Mouse (Mus musculus): ENCODE results near the gene Tmem206. TPM values are rescaled to one million over a fixed set of nuclear protein-coding genes. Genes with fewer than 3 reads are reported as not detected.

The Tmem206 gene
- polyA plus RNA-seq, 1 experiment from 2014 or later: 36.3 TPM

DNA sequence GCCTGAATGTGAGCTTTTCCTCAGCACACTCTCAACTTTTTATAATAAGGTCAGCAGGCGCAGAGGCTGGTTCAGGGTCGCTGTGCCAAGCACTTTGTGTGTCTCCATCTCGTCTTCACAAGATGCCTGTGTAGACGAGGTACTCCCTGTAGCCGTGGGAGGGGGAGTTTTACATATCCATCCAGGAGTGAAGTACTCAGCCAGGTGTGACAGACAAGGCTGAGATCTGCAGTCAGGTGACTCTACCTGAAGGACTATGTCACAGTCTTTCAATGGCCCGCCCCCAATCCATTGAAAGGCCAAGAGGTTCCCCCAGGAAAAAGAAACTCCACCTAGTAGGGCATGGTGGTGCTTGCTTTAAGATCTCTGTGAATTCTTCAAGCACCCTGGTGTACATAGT is 12.6 kb upstream of the Tmem206 start:
- WGBS: 75% methylated on average over 6 of the region's 6 CpGs
- H3K27me3 ChIP-seq: no peaks in the 10 kb centered on the region
- H3K9me3 ChIP-seq: no peaks in the 10 kb centered on the region
- peak overlapping the region; percentile 52 for H3K4me2 ChIP-seq
- ATAC-seq (ENCODE audit: low read depth): no peak
- H3K4me1 ChIP-seq (replicated peaks): peaks cover 15% of the 10 kb centered on the region
- peak overlapping the region; percentile 44; the same call in 1 of the 2 replicates for H3K4me3 ChIP-seq
- H3K9ac ChIP-seq: no peak overlapping the region
- H3K36me3 ChIP-seq: peaks cover 6% of the 10 kb centered on the region
- H3K27ac ChIP-seq (replicated peaks): no peak overlapping the region

DNA sequence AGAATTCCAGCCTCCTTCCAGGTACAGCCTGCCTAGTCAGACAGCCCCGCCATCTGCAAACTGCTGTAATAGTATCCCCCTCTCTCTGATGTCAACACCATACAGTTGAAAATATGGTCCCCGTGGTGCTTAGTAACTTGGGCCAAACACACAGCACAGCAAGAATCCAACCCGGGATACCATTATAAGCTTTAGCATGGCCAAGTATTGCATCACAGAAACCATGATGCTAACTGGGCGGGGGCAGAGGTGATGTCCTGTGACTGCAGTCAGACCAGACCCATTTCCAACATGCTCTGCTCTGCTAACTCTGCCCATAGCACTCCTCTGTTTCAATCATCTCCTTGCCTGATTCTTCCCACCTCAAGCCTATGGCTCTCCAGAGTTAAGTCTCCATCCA is 11.8 kb upstream of the Tmem206 start:
- no peak overlapping the region for H3K9ac ChIP-seq
- peaks cover 4% of the 10 kb centered on the region; the same call in 1 of the 2 replicates for H3K36me3 ChIP-seq
- H3K27me3 ChIP-seq: no peaks in the 10 kb centered on the region
- H3K4me1 ChIP-seq (replicated peaks): peaks cover 15% of the 10 kb centered on the region
- H3K4me2 ChIP-seq: no peak overlapping the region
- no peak for ATAC-seq (ENCODE audit: low read depth)
- H3K9me3 ChIP-seq: no peaks in the 10 kb centered on the region
- 89% methylated on average over 4 of the region's 4 CpGs for WGBS
- H3K27ac ChIP-seq (replicated peaks): no peak overlapping the region
- H3K4me3 ChIP-seq: no peak overlapping the region

DNA sequence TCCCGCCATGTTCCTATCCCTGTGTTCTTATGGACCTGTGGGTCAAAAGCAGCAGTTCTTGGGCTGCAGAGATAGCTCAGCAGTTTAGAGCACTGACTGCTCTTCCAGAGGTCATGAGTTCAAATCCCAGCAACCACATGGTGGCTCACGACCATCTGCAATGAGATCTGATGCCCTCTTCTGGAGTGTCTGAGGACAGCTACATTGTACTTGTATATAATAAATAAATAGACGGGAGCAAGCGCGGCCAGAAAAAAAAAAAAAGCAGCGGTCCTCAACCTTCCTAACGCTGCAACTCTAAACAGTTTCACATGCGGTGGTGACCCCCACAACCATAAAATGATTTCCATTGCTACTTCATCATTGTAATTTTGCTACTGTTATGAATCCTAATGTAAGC is 8.9 kb upstream of the Tmem206 start:
- ATAC-seq (ENCODE audit: low read depth): no peak
- no peaks in the 10 kb centered on the region for H3K27me3 ChIP-seq
- WGBS: 84% methylated on average over 8 of the region's 8 CpGs
- H3K4me2 ChIP-seq: peak overlapping the region; percentile 76
- no peaks in the 10 kb centered on the region for H3K36me3 ChIP-seq
- peak overlapping the region; percentile 90 for H3K9ac ChIP-seq
- H3K27ac ChIP-seq (replicated peaks): no peak overlapping the region
- H3K4me3 ChIP-seq: peak overlapping the region; percentile 67; the same call in 1 of the 2 replicates
- H3K4me1 ChIP-seq (replicated peaks): peaks cover 15% of the 10 kb centered on the region
- H3K9me3 ChIP-seq: no peaks in the 10 kb centered on the region

DNA sequence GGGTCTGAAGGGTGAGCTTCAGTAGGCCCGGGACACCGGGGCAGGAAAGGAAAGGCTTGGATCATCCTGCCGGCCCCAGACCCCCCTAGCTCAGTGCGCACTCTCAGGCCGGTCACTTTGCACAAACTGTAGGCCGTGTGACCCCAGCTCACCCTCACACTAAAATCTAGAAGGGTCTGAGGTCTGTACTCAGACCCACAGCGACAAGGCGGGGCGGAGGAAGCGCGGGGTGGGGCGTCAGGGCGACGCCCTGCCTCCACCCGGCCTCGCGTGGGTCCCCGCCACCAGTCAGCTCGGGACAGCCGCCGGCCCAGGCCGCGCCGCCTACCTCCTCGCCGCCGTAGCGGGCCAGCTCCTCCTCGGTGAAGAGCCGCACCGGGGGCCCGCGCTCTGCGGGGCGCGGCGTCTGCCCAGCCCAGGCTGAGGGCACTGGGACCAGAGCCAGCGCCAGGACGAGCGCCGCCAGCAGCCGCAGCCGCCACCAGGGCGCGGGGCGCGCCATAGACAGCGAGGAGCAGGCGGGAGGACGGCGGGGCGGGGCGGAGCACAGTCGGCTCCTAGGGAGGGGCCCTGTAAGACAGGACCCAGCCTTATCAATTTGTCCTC is 8.0 kb upstream of the Tmem206 start, which contains the start of gene Nenf:
Gene Nenf, minus strand, starts transcription at position 604 of the 606 bp plus-strand sequence.
- no peaks in the 10 kb centered on the region for H3K36me3 ChIP-seq
- H3K4me3 ChIP-seq: peak within 1 kb of the TSS; percentile 67
- ATAC-seq (ENCODE audit: low read depth): peak; percentile 92
- no peaks in the 10 kb centered on the region for H3K9me3 ChIP-seq
- no peaks in the 10 kb centered on the region for H3K27me3 ChIP-seq
- 1% methylated on average over 45 of the region's 54 CpGs for WGBS
- H3K9ac ChIP-seq: peak within 1 kb of the TSS; percentile 90
- H3K4me2 ChIP-seq: peak within 1 kb of the TSS; percentile 76
- peak within 1 kb of the TSS; percentile 75 for H3K27ac ChIP-seq (replicated peaks)
- peaks cover 13% of the 10 kb centered on the region for H3K4me1 ChIP-seq (replicated peaks)

DNA sequence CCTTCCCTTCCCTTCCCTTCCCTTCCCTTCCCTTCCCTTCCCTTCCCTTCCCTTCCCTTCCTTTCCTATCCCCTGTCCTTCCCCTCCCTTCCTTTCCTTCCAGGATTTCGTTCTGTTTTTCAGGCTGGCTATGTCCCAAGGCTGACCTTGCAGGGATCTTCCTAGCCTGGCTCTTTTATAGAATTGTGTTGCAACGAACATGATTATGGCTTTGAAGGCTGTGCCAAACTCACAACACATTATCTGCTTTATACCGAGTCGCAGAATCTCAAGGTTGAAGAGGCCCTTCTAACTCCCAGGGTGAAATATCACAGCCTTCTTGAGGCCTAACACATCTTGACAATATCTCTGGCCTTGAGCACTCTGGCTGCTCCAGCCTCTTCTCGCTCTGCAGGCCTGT is 7.0 kb upstream of the Tmem206 start:
- H3K4me3 ChIP-seq: no peak overlapping the region
- H3K27me3 ChIP-seq: no peaks in the 10 kb centered on the region
- 86% methylated on average over 5 of the region's 5 CpGs for WGBS

DNA sequence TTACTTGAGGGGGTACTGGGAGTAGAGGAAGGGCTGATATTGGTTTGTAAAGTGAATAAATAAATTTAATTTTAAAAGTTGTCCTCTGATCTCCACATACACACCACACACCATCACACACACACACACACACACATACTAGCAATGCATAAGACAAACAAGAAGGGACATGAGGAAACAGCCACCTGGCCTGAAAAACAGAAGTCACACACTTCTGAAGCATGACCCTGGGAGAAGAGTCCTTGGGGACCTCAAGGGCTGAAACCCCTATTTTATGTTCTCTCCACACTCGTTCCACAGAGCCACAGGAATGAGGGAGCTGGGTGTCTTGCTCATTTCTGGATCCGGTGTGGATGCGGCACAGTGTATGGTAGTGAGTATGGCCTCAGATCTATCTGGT is 2.3 kb upstream of the Tmem206 start:
- ATAC-seq (ENCODE audit: low read depth): no peak
- H3K9me3 ChIP-seq: no peaks in the 10 kb centered on the region
- no peak overlapping the region for H3K9ac ChIP-seq
- WGBS: 82% methylated on average over 3 of the region's 3 CpGs
- H3K27me3 ChIP-seq: no peaks in the 10 kb centered on the region
- H3K36me3 ChIP-seq: 0 out of 2 replicates have a peak, but pooled peaks cover 3% of the 10 kb centered on the region
- no peak overlapping the region for H3K4me2 ChIP-seq
- H3K4me1 ChIP-seq (replicated peaks): peaks cover 26% of the 10 kb centered on the region
- no peak overlapping the region for H3K27ac ChIP-seq (replicated peaks)
- H3K4me3 ChIP-seq: no peak overlapping the region

More for the DNA sequence above, 7.0 kb upstream of the Tmem206 start:
- no peak for ATAC-seq (ENCODE audit: low read depth)
- no peaks in the 10 kb centered on the region for H3K36me3 ChIP-seq
- H3K4me1 ChIP-seq (replicated peaks): peaks cover 8% of the 10 kb centered on the region
- no peak overlapping the region for H3K27ac ChIP-seq (replicated peaks)
- no peak overlapping the region for H3K9ac ChIP-seq
- no peaks in the 10 kb centered on the region for H3K9me3 ChIP-seq
- no peak overlapping the region for H3K4me2 ChIP-seq

DNA sequence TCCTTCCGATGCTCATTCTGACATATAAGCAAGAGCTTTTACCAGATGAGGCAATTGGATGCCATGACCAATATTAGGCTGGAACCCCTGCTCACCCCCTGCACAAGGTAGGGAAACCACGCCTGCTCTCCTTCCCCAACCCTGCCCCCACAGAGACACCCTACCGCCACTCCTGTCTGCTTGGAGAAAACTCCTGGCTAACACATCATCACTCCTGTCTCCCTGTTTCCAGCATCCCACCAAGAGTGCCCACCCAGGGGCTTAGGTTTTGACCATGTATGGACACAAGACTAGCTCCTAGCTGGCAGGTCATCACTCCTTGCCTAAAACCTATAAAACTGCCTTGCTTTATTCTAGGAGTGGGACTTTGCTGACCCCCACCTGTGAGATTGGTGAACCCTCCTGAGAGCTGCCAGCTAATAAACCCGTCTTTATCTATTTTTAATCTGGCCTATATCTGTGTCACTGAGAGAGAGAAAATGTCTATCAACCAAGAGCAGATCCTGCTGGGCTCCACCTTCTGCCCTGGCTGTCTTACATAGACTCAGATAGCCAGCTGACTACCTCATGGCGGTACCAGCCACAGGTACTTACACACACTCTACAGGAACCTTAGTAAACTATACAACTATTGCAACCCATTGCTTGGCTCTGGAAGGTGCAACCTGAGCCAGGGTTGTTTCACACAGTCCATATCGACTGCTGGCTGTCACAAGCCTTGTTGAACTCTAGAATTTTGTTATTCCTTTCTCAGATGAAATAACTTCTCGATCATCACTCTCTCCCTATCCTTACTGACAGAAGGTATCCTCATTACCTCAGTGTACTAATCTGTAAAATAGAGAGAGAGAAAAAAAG is 750 bp upstream of the Tmem206 start:
- Histone ChIP-seq H3K36me3 (0 out of 2 replicates have a peak, but pooled peaks cover 8% of the 10 kb centered on the region), H3K4me1 (replicated peaks) (peaks cover 32% of the 10 kb centered on the region), H3K27ac (replicated peaks) (peak overlapping the region; percentile 81), H3K9ac (no peak overlapping the region), H3K4me3 (peak overlapping the region; percentile 77; the same call in 1 of the 2 replicates), H3K27me3 (no peaks in the 10 kb centered on the region), H3K4me2 (peak overlapping the region; percentile 69), H3K9me3 (no peaks in the 10 kb centered on the region)
- peak; percentile 26 for ATAC-seq (ENCODE audit: low read depth)
- 85% methylated on average over 7 of the region's 7 CpGs for WGBS

DNA sequence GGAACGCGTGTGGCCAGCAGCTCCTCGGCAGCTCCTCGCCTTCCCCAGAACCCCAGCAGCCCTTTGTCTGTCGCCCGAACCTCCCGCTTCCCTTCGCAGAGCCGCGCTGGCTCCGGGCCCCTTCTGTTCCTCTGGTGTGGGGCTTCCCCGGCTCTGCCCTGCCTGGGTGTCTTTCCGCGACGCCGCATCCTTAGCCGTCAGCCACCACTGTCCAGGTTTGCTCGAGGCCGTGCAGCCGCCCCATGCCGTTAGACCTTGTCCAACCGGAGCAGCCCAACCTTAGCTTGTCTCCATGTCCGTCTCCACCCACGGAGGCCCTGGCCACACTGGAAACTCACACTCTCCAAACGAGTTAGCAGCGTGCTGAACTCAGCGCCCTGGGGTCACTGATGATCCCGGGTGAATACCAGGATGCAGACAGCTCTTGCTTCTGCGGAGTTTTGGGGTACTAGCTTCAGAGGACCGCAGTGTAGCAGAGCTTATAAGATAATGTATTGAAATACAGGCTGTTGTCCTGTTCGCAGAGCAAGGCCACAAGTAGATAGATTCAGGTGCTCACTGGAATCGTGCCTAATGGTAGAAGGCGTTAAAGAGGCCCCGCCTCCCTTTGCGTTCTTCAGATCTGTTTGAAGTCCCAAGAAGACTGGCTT is 646 bp downstream of the Tmem206 start:
- Histone ChIP-seq H3K4me2 (peak overlapping the region; percentile 69), H3K36me3 (peaks cover 16% of the 10 kb centered on the region; the same call in 1 of the 2 replicates), H3K4me1 (replicated peaks) (peaks cover 32% of the 10 kb centered on the region), H3K4me3 (peak overlapping the region; percentile 77), H3K9ac (peak overlapping the region; percentile 86), H3K9me3 (no peaks in the 10 kb centered on the region), H3K27me3 (no peaks in the 10 kb centered on the region), H3K27ac (replicated peaks) (peak overlapping the region; percentile 89)
- WGBS: 2% methylated on average over 35 of the region's 35 CpGs
- ATAC-seq (ENCODE audit: low read depth): peak; percentile 82

DNA sequence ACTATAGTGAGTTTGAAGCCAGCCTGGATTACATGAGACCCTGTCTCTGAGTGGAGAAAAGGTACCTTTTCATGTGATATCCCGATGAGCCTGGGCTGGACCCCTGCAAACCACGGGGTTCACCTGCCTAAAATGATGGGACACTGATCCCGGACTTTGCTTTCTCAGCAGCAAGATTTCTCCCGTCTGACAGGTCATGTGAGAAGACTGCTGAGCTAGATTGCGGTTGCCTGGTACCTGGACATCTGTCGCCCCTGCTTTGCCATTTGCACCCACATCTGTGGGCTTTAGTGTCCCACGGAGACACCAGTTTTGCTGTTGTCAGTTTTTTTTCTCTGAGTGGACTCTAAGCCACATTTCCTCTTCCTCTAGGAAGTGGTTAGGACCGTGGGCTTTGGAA is 1.5 kb downstream of the Tmem206 start:
- Histone ChIP-seq H3K36me3 (peaks cover 25% of the 10 kb centered on the region), H3K27ac (replicated peaks) (no peak overlapping the region), H3K4me1 (replicated peaks) (peaks cover 32% of the 10 kb centered on the region), H3K9ac (peak overlapping the region; percentile 86), H3K9me3 (no peaks in the 10 kb centered on the region), H3K4me3 (peak overlapping the region; percentile 77), H3K4me2 (peak overlapping the region; percentile 69), H3K27me3 (no peaks in the 10 kb centered on the region)
- WGBS: 80% methylated on average over 8 of the region's 8 CpGs
- no peak for ATAC-seq (ENCODE audit: low read depth)

DNA sequence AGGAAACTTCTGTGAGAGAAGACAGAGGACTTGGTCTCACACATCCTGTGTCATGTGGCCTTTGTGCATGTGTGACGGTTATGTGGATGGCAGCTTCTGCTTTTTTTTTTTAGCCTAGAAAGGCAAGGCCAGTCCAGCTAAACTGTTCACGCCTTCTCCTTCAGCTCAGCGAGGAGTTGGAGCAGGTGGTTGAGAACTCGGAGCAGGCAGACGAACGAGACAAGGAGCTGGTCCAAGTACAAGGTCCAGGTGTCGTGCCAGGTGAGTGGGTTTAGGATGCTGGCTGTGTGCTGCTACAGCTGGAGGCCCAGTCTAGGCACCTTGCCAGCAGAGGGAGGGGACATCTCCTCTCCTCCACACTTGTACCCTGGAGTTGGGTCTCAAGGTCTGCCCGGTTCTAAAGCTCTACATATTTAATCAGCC is 2.3 kb downstream of the Tmem206 start:
- peak overlapping the region; percentile 86 for H3K9ac ChIP-seq
- H3K36me3 ChIP-seq: peaks cover 32% of the 10 kb centered on the region
- WGBS: 77% methylated on average over 8 of the region's 8 CpGs
- no peaks in the 10 kb centered on the region for H3K27me3 ChIP-seq
- H3K4me1 ChIP-seq (replicated peaks): peaks cover 32% of the 10 kb centered on the region
- no peaks in the 10 kb centered on the region for H3K9me3 ChIP-seq
- ATAC-seq (ENCODE audit: low read depth): no peak
- no peak overlapping the region for H3K27ac ChIP-seq (replicated peaks)
- no peak overlapping the region for H3K4me3 ChIP-seq
- H3K4me2 ChIP-seq: peak overlapping the region; percentile 69

DNA sequence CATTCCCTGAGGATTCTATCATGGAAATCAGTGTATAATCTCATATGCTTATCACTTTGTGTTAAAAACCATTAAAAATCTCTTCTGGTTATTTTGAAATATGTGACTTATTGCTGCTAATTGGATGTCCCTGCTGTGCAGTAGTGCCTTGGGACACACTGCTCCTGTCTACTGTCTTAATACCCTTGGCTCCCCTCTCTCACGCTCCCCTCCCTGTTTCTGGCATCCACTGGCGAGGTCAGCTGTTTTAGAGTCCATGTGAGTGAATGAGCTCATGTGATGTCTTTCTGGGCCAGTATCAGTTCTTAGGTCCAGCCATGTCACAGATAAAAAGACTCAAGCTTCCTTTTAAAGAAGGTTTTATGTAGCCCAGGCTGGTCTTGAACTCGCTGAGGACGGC is 4.6 kb downstream of the Tmem206 start:
- no peaks in the 10 kb centered on the region for H3K9me3 ChIP-seq
- H3K27ac ChIP-seq (replicated peaks): no peak overlapping the region
- H3K4me1 ChIP-seq (replicated peaks): peaks cover 29% of the 10 kb centered on the region
- no peak overlapping the region for H3K9ac ChIP-seq
- no peak for ATAC-seq (ENCODE audit: low read depth)
- H3K4me2 ChIP-seq: no peak overlapping the region
- H3K4me3 ChIP-seq: no peak overlapping the region
- H3K27me3 ChIP-seq: no peaks in the 10 kb centered on the region
- 85% methylated on average over 4 of the region's 4 CpGs for WGBS
- H3K36me3 ChIP-seq: peaks cover 49% of the 10 kb centered on the region

DNA sequence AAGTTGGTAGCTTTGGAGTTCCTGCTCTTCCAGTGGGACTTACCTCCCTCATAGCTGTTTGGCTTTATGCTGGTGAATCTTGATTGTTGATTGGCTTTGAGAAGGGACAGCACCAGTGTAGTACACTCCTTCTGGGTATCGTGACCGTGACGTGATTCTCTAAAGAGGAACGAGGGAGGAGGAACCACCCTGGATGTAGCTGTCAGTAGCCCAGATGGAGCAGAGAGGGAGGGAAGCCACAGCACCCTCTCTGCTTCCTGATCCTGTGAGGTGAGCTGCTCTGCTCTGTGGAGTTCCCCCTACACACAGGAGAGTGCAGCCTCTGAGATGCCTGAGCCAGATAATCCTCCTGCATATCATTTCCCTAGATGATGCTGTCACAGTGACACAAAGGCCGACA is 8.8 kb downstream of the Tmem206 start:
- peaks cover 73% of the 10 kb centered on the region for H3K36me3 ChIP-seq
- no peak overlapping the region for H3K9ac ChIP-seq
- H3K4me1 ChIP-seq (replicated peaks): no peaks in the 10 kb centered on the region
- H3K4me2 ChIP-seq: no peak overlapping the region
- H3K27ac ChIP-seq (replicated peaks): no peak overlapping the region
- WGBS: 91% methylated on average over 5 of the region's 5 CpGs
- H3K27me3 ChIP-seq: no peaks in the 10 kb centered on the region
- ATAC-seq (ENCODE audit: low read depth): no peak
- H3K4me3 ChIP-seq: no peak overlapping the region
- no peaks in the 10 kb centered on the region for H3K9me3 ChIP-seq
